9 mouse cellular contexts compared by ENCODE assay signal in genomic region chr15:85477584-85477983, GRCm38 (mm10). TPM values are rescaled to one million over a fixed set of nuclear protein-coding genes. Genes with fewer than 3 reads are reported as not detected.
DNase-seq lines count a peak whose midpoint lies in the region; ATAC-seq and TF ChIP-seq lines count a peak whose summit lies in the region.
"Had no signal": no experiment of that assay in that cellular context is flagged by ENCODE, and none has a peak within 500 bp of the region (broad histone marks: within the 10 kb centered on the region; RNA-seq: fewer than 3 reads in every experiment).

No protein-coding gene starts in this region.

- peak; percentile 87 for TF ChIP-seq CTCF in intestine, postnatal 0 days (IDR thresholded peaks at IDR 0.05; ENCODE audit: low read depth)
- TF ChIP-seq CTCF in CH12.LX (conservative IDR thresholded peaks at IDR 0.05 in 1 of 2, IDR thresholded peaks at IDR 0.05 in 1 of 2; ENCODE audit: low read depth in 2 of 2, low read length in 2 of 2): peak; percentile 60 to 76

- H3K4me2 ChIP-seq in intestine, postnatal 0 days (replicated peaks; ENCODE audit: low read depth): no peak overlapping the region
- H3K4me2 ChIP-seq in intestine, embryonic 16.5 days (ENCODE audit: low read depth, low read length): no peak overlapping the region
- no peak overlapping the region for H3K4me2 ChIP-seq in CH12.LX (ENCODE audit: insufficient read depth, low read depth, poor library complexity, severe bottlenecking)
- no peak overlapping the region for H3K4me2 ChIP-seq in limb, embryonic 11.5 days (ENCODE audit: low read depth, severe bottlenecking)

- ATAC-seq in intestine, postnatal 0 days: no peak
- ATAC-seq in intestine, embryonic 16.5 days: no peak
- no peak for ATAC-seq in limb, embryonic 11.5 days (ENCODE audit: insufficient number of reproducible peaks, low FRiP score, low TSS enrichment, low read depth)

- TF ChIP-seq EP300 in CH12.LX (IDR thresholded peaks at IDR 0.05; ENCODE audit: low read length): no peak

- H3K4me3 ChIP-seq in intestine, postnatal 0 days (ENCODE audit: low read depth, low read length): no peak overlapping the region
- no peak overlapping the region for H3K4me3 ChIP-seq in intestine, embryonic 16.5 days (ENCODE audit: low read length)
- no peak overlapping the region for H3K4me3 ChIP-seq in CH12.LX (replicated peaks in 1 of 3; ENCODE audit: low read depth in 2 of 3, low read length in 2 of 3, poor library complexity in 1 of 3)
- H3K4me3 ChIP-seq in limb, embryonic 11.5 days (ENCODE audit: low read depth, low read length): no peak overlapping the region

- no peaks in the 10 kb centered on the region for H3K4me1 ChIP-seq in intestine, postnatal 0 days (replicated peaks; ENCODE audit: control insufficient read depth, insufficient read depth, low read length)
- H3K4me1 ChIP-seq in intestine, embryonic 16.5 days (ENCODE audit: control insufficient read depth, insufficient read depth, low read length): no peaks in the 10 kb centered on the region
- H3K4me1 ChIP-seq in CH12.LX (ENCODE audit: control insufficient read depth in 1 of 2, insufficient read depth in 2 of 2): no peaks in the 10 kb centered on the region; a peak in 1 of 4 replicates
- no peaks in the 10 kb centered on the region; the same call in 1 of the 2 replicates for H3K4me1 ChIP-seq in limb, embryonic 11.5 days (ENCODE audit: control insufficient read depth, insufficient read depth, low read length)

- dilution Hi-C loops in CH12.LX (cut with MboI; ENCODE audit: extremely low pct_ligation_motif_present, extremely low pct_unique_long_range_greater_than_20kb, low sequenced_read_pairs): no loop called here

- TF ChIP-seq RAD21 in CH12.LX (IDR thresholded peaks at IDR 0.05; ENCODE audit: low read depth, low read length): peak; percentile 42

- H3K27ac ChIP-seq in intestine, postnatal 0 days (ENCODE audit: low read depth, low read length): no peak overlapping the region
- H3K27ac ChIP-seq in intestine, embryonic 16.5 days (ENCODE audit: low read length): no peak overlapping the region
- no peak overlapping the region for H3K27ac ChIP-seq in CH12.LX (ENCODE audit: insufficient read depth, low read depth)
- no peak overlapping the region for H3K27ac ChIP-seq in limb, embryonic 11.5 days (replicated peaks; ENCODE audit: low read depth, low read length)
- H3K27ac ChIP-seq: macrophage had no signal

- no peaks in the 10 kb centered on the region for H3K9me3 ChIP-seq in intestine, postnatal 0 days (ENCODE audit: control insufficient read depth)
- no peaks in the 10 kb centered on the region for H3K9me3 ChIP-seq in intestine, embryonic 16.5 days (ENCODE audit: control insufficient read depth, low read length)
- H3K9me3 ChIP-seq in CH12.LX (replicated peaks; ENCODE audit: low read length): no peaks in the 10 kb centered on the region
- H3K9me3 ChIP-seq in limb, embryonic 11.5 days (ENCODE audit: control insufficient read depth, low read length): no peaks in the 10 kb centered on the region

- no peaks in the 10 kb centered on the region for H3K79me2 ChIP-seq in CH12.LX (replicated peaks; ENCODE audit: control insufficient read depth, extremely low read depth, insufficient read depth, poor library complexity, severe bottlenecking)

- in situ Hi-C loops in CH12.LX (cut with MboI; ENCODE audit: low pct_ligation_motif_present, low pct_unique_long_range_greater_than_20kb, low sequenced_read_pairs): loop anchor here (25.0 kb wide), 1 partner anchor 235 kb away; no protein-coding TSS in a partner anchor

- H3K9ac ChIP-seq in intestine, postnatal 0 days (ENCODE audit: low read depth, low read length): no peak overlapping the region
- no peak overlapping the region for H3K9ac ChIP-seq in intestine, embryonic 16.5 days (ENCODE audit: low read depth, low read length)
- H3K9ac ChIP-seq in CH12.LX (ENCODE audit: insufficient read depth, low read depth): no peak overlapping the region
- H3K9ac ChIP-seq in limb, embryonic 11.5 days (ENCODE audit: low read length): no peak overlapping the region

- DNase-seq in CH12.LX (ENCODE audit: extremely low read depth): peak; percentile 56
- DNase-seq in adrenal gland, postnatal 14 days: peak; percentile 87
- peak; percentile 41 to 53 for DNase-seq in gastrocnemius, adult 8-10 months (ENCODE audit: low spot score in 2 of 2)
- peak; percentile 77 for DNase-seq in limb, embryonic 11.5 days (ENCODE audit: low spot score)
- DNase-seq in retina, postnatal 1 day: peak; percentile 87
- peak; percentile 49 to 75 for DNase-seq in urinary bladder, postnatal 4 days (ENCODE audit: low spot score in 2 of 2)

- H3K36me3 ChIP-seq in intestine, postnatal 0 days (ENCODE audit: control insufficient read depth, insufficient read depth): no peaks in the 10 kb centered on the region
- H3K36me3 ChIP-seq in intestine, embryonic 16.5 days (ENCODE audit: control insufficient read depth, insufficient read depth, low read length): 0 out of 2 replicates have a peak, but pooled peaks cover under 1% of the 10 kb centered on the region
- H3K36me3 ChIP-seq in CH12.LX (replicated peaks in 1 of 2; ENCODE audit: control insufficient read depth in 1 of 2, insufficient read depth in 1 of 2, low read length in 1 of 2): peaks cover 0 to 2% of the 10 kb centered on the region in 2 experiments
- no peaks in the 10 kb centered on the region for H3K36me3 ChIP-seq in limb, embryonic 11.5 days (ENCODE audit: control insufficient read depth, insufficient read depth, low read length)

- no peaks in the 10 kb centered on the region for H3K27me3 ChIP-seq in intestine, postnatal 0 days (replicated peaks; ENCODE audit: control insufficient read depth, insufficient read depth, low read length)
- H3K27me3 ChIP-seq in intestine, embryonic 16.5 days (replicated peaks; ENCODE audit: control insufficient read depth, insufficient read depth, low read length): no peaks in the 10 kb centered on the region
- H3K27me3 ChIP-seq in CH12.LX (replicated peaks): peaks cover 5% of the 10 kb centered on the region
- H3K27me3 ChIP-seq in limb, embryonic 11.5 days (ENCODE audit: control insufficient read depth, insufficient read depth, low read length): no peaks in the 10 kb centered on the region

- no peak for TF ChIP-seq POLR2A in CH12.LX (IDR thresholded peaks at IDR 0.05; ENCODE audit: low read depth, low read length)

- WGBS in intestine, postnatal 0 days: 27% methylated on average over 1 of the region's 1 CpGs
- 22% methylated on average over 1 of the region's 1 CpGs for WGBS in intestine, embryonic 16.5 days
- 14% methylated on average over 1 of the region's 1 CpGs for WGBS in limb, embryonic 11.5 days

TF ChIP-seq in CH12.LX, 34 proteins besides CTCF, POLR2A, EP300 and RAD21:
- TF ChIP-seq SMC3 (IDR thresholded peaks at IDR 0.05; ENCODE audit: low read depth, low read length) (peak; percentile 92), JUND (conservative IDR thresholded peaks at IDR 0.05; ENCODE audit: low read depth, low read length) (no peak)

RNA-seq across cellular contexts. Expression of gene 7530416G11Rik, which starts 25.4 kb away (rescaled TPM):
- not detected in 2 replicates for polyA plus RNA-seq in intestine, postnatal 0 days (2015; fragmentation: Nextera tagmentation; extraction: Ambion mirVana)
- not detected in 2 replicates for polyA plus RNA-seq in intestine, embryonic 16.5 days (2015; fragmentation: Nextera tagmentation; extraction: Ambion mirVana)
- total RNA-seq in CH12.LX (2012; rRNA removed) (not detected in 2 replicates), CH12.LX (2014; rRNA removed) (not detected in 2 replicates)
- not detected in 2 replicates for polyA plus RNA-seq in CH12.LX (2012; ENCODE audit: insufficient read length, low read depth)
- total RNA-seq in adrenal gland, postnatal 14 days (2021): not detected in 2 replicates
- not detected for total RNA-seq in gastrocnemius, adult 8-10 months (2022)
- not detected in 2 replicates for polyA plus RNA-seq in limb, embryonic 11.5 days (2014; fragmentation: Nextera tagmentation; extraction: Ambion mirVana)
- polyA plus RNA-seq: macrophage had no signal
